Mouse (Mus musculus): ENCODE measurements around the gene Il17rb. TPM values are rescaled to one million over a fixed set of nuclear protein-coding genes. Genes with fewer than 3 reads are reported as not detected.

The Il17rb gene
- polyA plus RNA-seq, 1 experiment: 1.9 TPM

- peaks cover 9% of the 10 kb centered on the region for H3K36me3 ChIP-seq (ENCODE audit: control insufficient read depth, insufficient read depth, low read length)
- H3K27ac ChIP-seq (ENCODE audit: insufficient read depth, low read length): no peak overlapping the region
- no peak for DNase-seq (ENCODE audit: low read depth in 1 of 2, low spot score in 2 of 2)
- 75% methylated on average over 3 of the region's 3 CpGs for WGBS
- H3K4me3 ChIP-seq (ENCODE audit: extremely low read depth, insufficient read depth, insufficient read length): no peak overlapping the region
- no peak for TF ChIP-seq POLR2A (IDR thresholded peaks at IDR 0.05; ENCODE audit: low read depth, low read length)
- TF ChIP-seq CTCF (IDR thresholded peaks at IDR 0.05; ENCODE audit: extremely low read depth, insufficient read depth, insufficient read length, insufficient replicate concordance): no peak
- no peaks in the 10 kb centered on the region for H3K27me3 ChIP-seq (ENCODE audit: control insufficient read depth, insufficient read depth, low read length)
- no peaks in the 10 kb centered on the region for H3K4me1 ChIP-seq (ENCODE audit: control insufficient read depth, insufficient read depth, insufficient read length)
Measured at GRCm38 (mm10) chr14:29999475-29999811, 9.3 kb downstream of the Il17rb start.

GRCm38 (mm10) chr14:29998747-29999474 lies 9.8 kb downstream of the Il17rb start:
- Histone ChIP-seq H3K27ac (ENCODE audit: insufficient read depth, low read length) (no peak overlapping the region), H3K4me1 (ENCODE audit: control insufficient read depth, insufficient read depth, insufficient read length) (no peaks in the 10 kb centered on the region), H3K4me3 (ENCODE audit: extremely low read depth, insufficient read depth, insufficient read length) (no peak overlapping the region), H3K36me3 (ENCODE audit: control insufficient read depth, insufficient read depth, low read length) (peaks cover 12% of the 10 kb centered on the region), H3K27me3 (ENCODE audit: control insufficient read depth, insufficient read depth, low read length) (no peaks in the 10 kb centered on the region)
- TF ChIP-seq CTCF (IDR thresholded peaks at IDR 0.05; ENCODE audit: extremely low read depth, insufficient read depth, insufficient read length, insufficient replicate concordance): no peak
- TF ChIP-seq POLR2A (IDR thresholded peaks at IDR 0.05; ENCODE audit: low read depth, low read length): no peak
- WGBS: 81% methylated on average over 13 of the region's 13 CpGs
- DNase-seq (ENCODE audit: low read depth in 1 of 2, low spot score in 2 of 2): no peak

- H3K4me3 ChIP-seq (ENCODE audit: extremely low read depth, insufficient read depth, insufficient read length): no peak overlapping the region
- no peaks in the 10 kb centered on the region for H3K27me3 ChIP-seq (ENCODE audit: control insufficient read depth, insufficient read depth, low read length)
- no peak for TF ChIP-seq CTCF (IDR thresholded peaks at IDR 0.05; ENCODE audit: extremely low read depth, insufficient read depth, insufficient read length, insufficient replicate concordance)
- TF ChIP-seq POLR2A (IDR thresholded peaks at IDR 0.05; ENCODE audit: low read depth, low read length): no peak
- no peak overlapping the region for H3K27ac ChIP-seq (ENCODE audit: insufficient read depth, low read length)
- no peak for DNase-seq (ENCODE audit: low read depth in 1 of 2, low spot score in 2 of 2)
- H3K36me3 ChIP-seq (ENCODE audit: control insufficient read depth, insufficient read depth, low read length): peaks cover 21% of the 10 kb centered on the region
- H3K4me1 ChIP-seq (ENCODE audit: control insufficient read depth, insufficient read depth, insufficient read length): no peaks in the 10 kb centered on the region
Measured at GRCm38 (mm10) chr14:29997345-29997744, 11.4 kb downstream of the Il17rb start.

GRCm38 (mm10) chr14:29996000-29996751 lies 12.5 kb downstream of the Il17rb start:
- TF ChIP-seq CTCF (IDR thresholded peaks at IDR 0.05; ENCODE audit: extremely low read depth, insufficient read depth, insufficient read length, insufficient replicate concordance): no peak
- no peak for TF ChIP-seq POLR2A (IDR thresholded peaks at IDR 0.05; ENCODE audit: low read depth, low read length)
- Histone ChIP-seq H3K4me3 (ENCODE audit: extremely low read depth, insufficient read depth, insufficient read length) (no peak overlapping the region), H3K27me3 (ENCODE audit: control insufficient read depth, insufficient read depth, low read length) (no peaks in the 10 kb centered on the region), H3K27ac (ENCODE audit: insufficient read depth, low read length) (no peak overlapping the region), H3K36me3 (ENCODE audit: control insufficient read depth, insufficient read depth, low read length) (peaks cover 26% of the 10 kb centered on the region), H3K4me1 (ENCODE audit: control insufficient read depth, insufficient read depth, insufficient read length) (no peaks in the 10 kb centered on the region)
- WGBS: 96% methylated on average over 11 of the region's 11 CpGs
- DNase-seq (ENCODE audit: low read depth in 1 of 2, low spot score in 2 of 2): no peak

- H3K27me3 ChIP-seq (ENCODE audit: control insufficient read depth, insufficient read depth, low read length): no peaks in the 10 kb centered on the region
- no peak for DNase-seq (ENCODE audit: low read depth in 1 of 2, low spot score in 2 of 2)
- TF ChIP-seq POLR2A (IDR thresholded peaks at IDR 0.05; ENCODE audit: low read depth, low read length) (no peak), CTCF (IDR thresholded peaks at IDR 0.05; ENCODE audit: extremely low read depth, insufficient read depth, insufficient read length, insufficient replicate concordance) (no peak)
- peaks cover 35% of the 10 kb centered on the region for H3K36me3 ChIP-seq (ENCODE audit: control insufficient read depth, insufficient read depth, low read length)
- H3K4me1 ChIP-seq (ENCODE audit: control insufficient read depth, insufficient read depth, insufficient read length): no peaks in the 10 kb centered on the region
- 95% methylated on average over 4 of the region's 4 CpGs for WGBS
- H3K27ac ChIP-seq (ENCODE audit: insufficient read depth, low read length): no peak overlapping the region
- no peak overlapping the region for H3K4me3 ChIP-seq (ENCODE audit: extremely low read depth, insufficient read depth, insufficient read length)
Measured at GRCm38 (mm10) chr14:29994976-29995375, 13.7 kb downstream of the Il17rb start.

GRCm38 (mm10) chr14:29988337-29988736 lies 20.4 kb downstream of the Il17rb start:
- no peak overlapping the region for H3K27ac ChIP-seq (ENCODE audit: insufficient read depth, low read length)
- 97% methylated on average over 4 of the region's 4 CpGs for WGBS
- H3K27me3 ChIP-seq (ENCODE audit: control insufficient read depth, insufficient read depth, low read length): no peaks in the 10 kb centered on the region
- H3K4me3 ChIP-seq (ENCODE audit: extremely low read depth, insufficient read depth, insufficient read length): no peak overlapping the region
- H3K36me3 ChIP-seq (ENCODE audit: control insufficient read depth, insufficient read depth, low read length): peaks cover 68% of the 10 kb centered on the region
- H3K4me1 ChIP-seq (ENCODE audit: control insufficient read depth, insufficient read depth, insufficient read length): no peaks in the 10 kb centered on the region
- no peak for TF ChIP-seq CTCF (IDR thresholded peaks at IDR 0.05; ENCODE audit: extremely low read depth, insufficient read depth, insufficient read length, insufficient replicate concordance)
- TF ChIP-seq POLR2A (IDR thresholded peaks at IDR 0.05; ENCODE audit: low read depth, low read length): no peak
- no peak for DNase-seq (ENCODE audit: low read depth in 1 of 2, low spot score in 2 of 2)

- WGBS: 92% methylated on average over 9 of the region's 9 CpGs
- TF ChIP-seq POLR2A (IDR thresholded peaks at IDR 0.05; ENCODE audit: low read depth, low read length): no peak
- TF ChIP-seq CTCF (IDR thresholded peaks at IDR 0.05; ENCODE audit: extremely low read depth, insufficient read depth, insufficient read length, insufficient replicate concordance): no peak
- H3K36me3 ChIP-seq (ENCODE audit: control insufficient read depth, insufficient read depth, low read length): peaks cover 67% of the 10 kb centered on the region
- no peak for DNase-seq (ENCODE audit: low read depth in 1 of 2, low spot score in 2 of 2)
- no peaks in the 10 kb centered on the region for H3K27me3 ChIP-seq (ENCODE audit: control insufficient read depth, insufficient read depth, low read length)
- no peak overlapping the region for H3K27ac ChIP-seq (ENCODE audit: insufficient read depth, low read length)
- no peak overlapping the region for H3K4me3 ChIP-seq (ENCODE audit: extremely low read depth, insufficient read depth, insufficient read length)
- no peaks in the 10 kb centered on the region for H3K4me1 ChIP-seq (ENCODE audit: control insufficient read depth, insufficient read depth, insufficient read length)
Measured at GRCm38 (mm10) chr14:29987739-29988138, 21.0 kb downstream of the Il17rb start.
